Mouse (Mus musculus): Measurements from ENCODE around the gene Csf2.

GRCm38 (mm10) chr11:54249748-54250147, 281 bp upstream of the Csf2 start:
- TF ChIP-seq CTCF (IDR thresholded peaks at IDR 0.05; ENCODE audit: control insufficient read depth, insufficient read depth, insufficient replicate concordance, low read depth, low read length) (no peak), POLR2A (IDR thresholded peaks at IDR 0.05; ENCODE audit: control insufficient read depth, low read depth, low read length) (no peak)
